Mouse (Mus musculus) megakaryocyte progenitor cell, adult 5-6 weeks (primary cell): ENCODE data around the gene Twf2. TPM values are rescaled to one million over a fixed set of nuclear protein-coding genes. Genes with fewer than 3 reads are reported as not detected.

Experiments used
- ATAC-seq: replicated peaks from 2 replicates; pipeline ENCODE4 v1.8.0; 2016; ENCODE audit warnings: mild to moderate bottlenecking, moderate TSS enrichment, inconsistent platforms; ENCODE audit not compliant: poor library complexity
- total RNA-seq, 2 experiments: library from RNA; stranded (forward) in 1 of 2; stranded (reverse) in 1 of 2; fragments of 157-497, 149-512 nt in 1 of 2; fragments of 200-1000 nt in 1 of 2; gene quantifications; 2 replicates each; pipeline versions ENCODE4 v1.2.3 to v1.2.4; 2015 to 2017

The Twf2 gene
- total RNA-seq, 2 experiments from 2014 or later: 45.1 to 80.6 TPM

GRCm38 (mm10) chr9:106210853-106211609 is 8.1 kb downstream of the Twf2 start:
- ATAC-seq: no peak

DNA sequence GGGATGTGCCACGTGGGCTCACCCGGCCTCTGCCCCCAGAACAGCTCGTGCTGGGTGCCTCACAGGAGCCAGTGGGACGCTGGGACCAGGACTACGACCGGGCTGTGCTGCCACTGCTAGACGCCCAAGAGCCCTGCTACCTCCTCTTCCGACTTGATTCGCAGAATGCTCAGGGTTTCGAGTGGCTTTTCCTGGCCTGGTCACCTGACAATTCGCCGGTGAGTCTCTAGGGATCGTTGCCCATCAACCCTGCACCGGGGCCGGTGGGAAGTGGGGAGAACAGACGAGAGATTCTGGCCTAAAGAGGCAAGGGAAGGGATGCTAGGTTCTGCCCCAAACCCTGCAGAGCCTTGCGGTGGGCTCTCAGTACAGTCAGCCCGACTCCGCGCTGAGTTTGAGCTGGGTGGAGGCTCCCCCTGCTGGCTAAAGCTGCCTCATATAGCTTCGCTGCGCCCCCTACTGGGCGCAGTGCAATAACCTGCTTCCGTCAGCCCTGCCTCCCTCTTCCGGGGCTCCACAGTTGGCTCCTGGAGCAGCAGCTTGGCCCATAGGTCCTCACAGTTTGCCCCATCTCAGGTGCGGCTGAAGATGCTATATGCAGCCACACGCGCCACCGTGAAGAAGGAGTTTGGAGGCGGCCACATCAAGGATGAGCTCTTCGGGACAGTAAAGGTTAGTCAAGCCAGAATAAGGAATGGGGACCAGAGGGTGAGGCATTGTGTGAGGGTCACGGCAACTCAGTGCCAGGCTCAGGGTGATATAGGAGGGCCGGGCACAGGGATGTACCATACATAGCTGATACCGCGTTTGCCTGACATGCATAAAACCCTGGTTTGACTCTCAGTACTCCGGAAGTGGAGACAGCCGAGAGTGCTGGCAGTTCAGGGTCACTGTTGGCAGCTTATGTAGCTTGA is 9.0 kb downstream of the Twf2 start:
- peak; percentile 98 for ATAC-seq

GRCm38 (mm10) chr9:106212594-106212981 is 9.7 kb downstream of the Twf2 start:
- ATAC-seq: no peak

GRCm38 (mm10) chr9:106215341-106216125 is 12.6 kb downstream of the Twf2 start:
- ATAC-seq: no peak

- ATAC-seq: no peak
Measured at GRCm38 (mm10) chr9:106216971-106217370, 14.1 kb downstream of the Twf2 start.

GRCm38 (mm10) chr9:106220894-106221523 is 18.1 kb downstream of the Twf2 start:
- no peak for ATAC-seq

GRCm38 (mm10) chr9:106222261-106222851 is 19.4 kb downstream of the Twf2 start, which contains the start of gene Tlr9:
TSS of gene Tlr9 (plus strand) at chr9:106222598.
- ATAC-seq: peak; percentile 67

DNA sequence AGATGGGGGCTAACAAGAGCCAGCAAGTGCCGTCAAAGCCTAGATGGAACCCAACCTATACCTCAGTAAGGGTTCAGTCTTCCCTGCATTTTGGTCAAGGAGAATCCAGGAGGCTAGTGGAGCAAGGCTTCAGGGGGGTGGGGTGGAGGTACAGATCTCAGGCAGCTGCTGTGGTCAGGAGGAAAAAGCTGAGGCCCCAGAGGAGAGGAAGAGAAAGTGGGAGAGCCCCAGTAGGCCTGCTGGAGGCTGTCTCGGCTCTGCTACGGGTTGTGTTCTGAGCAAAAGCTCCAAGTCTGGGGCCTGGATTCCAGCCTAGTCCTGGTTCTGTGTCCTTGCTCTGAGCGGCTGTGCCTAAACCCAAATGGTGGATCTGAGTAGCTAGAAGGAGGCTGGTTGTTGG is 20.1 kb downstream of the Twf2 start:
- peak; percentile 30 for ATAC-seq

GRCm38 (mm10) chr9:106225469-106226150 is 22.7 kb downstream of the Twf2 start:
- no peak for ATAC-seq

DNA sequence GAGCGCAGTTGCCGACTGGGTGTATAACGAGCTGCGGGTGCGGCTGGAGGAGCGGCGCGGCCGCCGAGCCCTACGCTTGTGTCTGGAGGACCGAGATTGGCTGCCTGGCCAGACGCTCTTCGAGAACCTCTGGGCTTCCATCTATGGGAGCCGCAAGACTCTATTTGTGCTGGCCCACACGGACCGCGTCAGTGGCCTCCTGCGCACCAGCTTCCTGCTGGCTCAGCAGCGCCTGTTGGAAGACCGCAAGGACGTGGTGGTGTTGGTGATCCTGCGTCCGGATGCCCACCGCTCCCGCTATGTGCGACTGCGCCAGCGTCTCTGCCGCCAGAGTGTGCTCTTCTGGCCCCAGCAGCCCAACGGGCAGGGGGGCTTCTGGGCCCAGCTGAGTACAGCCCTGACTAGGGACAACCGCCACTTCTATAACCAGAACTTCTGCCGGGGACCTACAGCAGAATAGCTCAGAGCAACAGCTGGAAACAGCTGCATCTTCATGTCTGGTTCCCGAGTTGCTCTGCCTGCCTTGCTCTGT is 23.3 kb downstream of the Twf2 start:
- peak; percentile 29 for ATAC-seq

DNA sequence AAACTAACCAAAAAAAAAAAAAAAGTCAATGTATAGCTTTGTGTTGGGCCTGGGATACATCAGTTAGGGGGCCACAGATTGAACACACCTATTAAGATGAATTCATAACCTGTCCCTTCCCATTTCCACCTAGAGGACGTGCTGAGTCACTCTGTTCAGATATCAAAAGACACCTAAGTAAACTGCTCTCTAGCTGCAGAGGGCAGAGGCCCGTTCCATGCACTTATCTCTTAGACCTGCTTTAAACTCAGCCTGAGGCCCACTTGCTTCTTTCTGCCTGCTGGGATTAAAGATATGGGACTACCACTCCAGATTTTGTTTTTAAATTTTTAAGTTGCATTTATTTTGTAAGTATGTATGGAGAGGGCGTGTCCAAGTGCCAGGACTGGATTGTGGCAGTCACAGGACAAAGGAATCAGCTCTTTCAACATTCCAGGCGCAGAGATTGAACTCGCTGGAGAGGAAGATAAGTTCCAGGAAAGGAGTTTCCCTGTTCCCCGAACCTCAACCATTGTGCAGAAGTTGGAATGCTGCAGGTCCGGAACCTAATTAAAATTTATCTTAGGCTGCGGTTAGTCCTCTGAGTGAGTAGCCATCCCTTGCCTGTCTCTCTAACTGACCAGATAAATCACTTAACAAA is 25.0 kb downstream of the Twf2 start:
- ATAC-seq: peak; percentile 9; the same call in 1 of the 2 replicates

GRCm38 (mm10) chr9:106230051-106230733 is 27.3 kb downstream of the Twf2 start:
- peak; percentile 45 for ATAC-seq

DNA sequence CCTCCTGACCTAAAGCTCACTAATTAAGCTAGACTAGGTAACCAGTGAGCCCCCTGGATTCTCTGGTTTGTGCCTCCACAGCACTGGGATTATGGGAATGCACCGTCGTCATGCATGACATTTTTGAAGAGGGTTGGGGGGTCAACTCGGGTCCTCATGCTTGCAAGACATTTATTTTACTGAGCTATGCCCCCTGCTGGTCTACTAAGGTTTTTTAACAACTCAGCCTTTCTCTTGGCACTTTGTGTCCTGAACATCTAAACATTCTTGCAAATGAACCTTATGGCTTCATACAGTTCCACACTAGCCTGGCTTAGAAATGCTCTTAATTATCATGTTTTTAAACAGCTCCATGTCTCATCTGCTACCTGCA is 27.8 kb downstream of the Twf2 start:
- no peak for ATAC-seq

DNA sequence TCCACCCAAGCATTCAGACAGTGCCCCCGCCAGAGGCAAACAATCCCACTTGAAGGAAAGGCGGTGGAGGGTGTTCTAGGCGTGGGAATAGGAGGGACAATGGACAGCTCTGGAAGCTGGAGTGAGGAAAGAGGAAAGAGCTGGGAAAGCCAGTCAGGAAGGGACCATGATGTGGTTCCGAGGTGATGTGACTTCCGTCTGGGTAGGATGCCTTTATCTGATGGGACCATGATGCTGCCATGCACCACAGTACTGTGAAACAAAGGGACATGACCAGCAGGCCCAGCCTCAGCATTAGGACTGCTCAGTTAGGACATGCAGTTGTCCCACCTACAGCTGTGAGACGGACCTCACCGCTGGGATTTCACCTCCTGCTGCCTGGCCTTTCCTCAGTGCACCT is 28.3 kb downstream of the Twf2 start:
- ATAC-seq: no peak

DNA sequence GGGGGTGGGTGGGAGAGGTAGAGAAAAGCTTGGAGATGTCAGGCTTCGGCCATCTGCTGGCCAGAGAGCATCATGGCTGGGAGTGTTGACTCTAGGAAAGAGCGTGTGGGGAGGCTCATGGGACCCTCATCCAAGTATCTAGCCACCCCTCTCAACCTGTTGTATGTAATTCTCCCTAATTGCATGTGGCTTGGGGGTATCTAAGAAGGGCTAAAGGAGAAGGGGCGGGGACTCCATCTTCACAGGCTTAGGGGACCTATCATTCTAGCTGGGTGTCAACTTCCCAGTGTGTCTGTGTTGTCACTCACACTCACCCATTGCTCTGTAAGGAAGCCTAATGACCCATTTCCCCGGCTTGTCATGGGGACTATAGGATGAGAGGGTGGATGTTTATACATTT is 28.9 kb downstream of the Twf2 start:
- peak; percentile 16 for ATAC-seq

DNA sequence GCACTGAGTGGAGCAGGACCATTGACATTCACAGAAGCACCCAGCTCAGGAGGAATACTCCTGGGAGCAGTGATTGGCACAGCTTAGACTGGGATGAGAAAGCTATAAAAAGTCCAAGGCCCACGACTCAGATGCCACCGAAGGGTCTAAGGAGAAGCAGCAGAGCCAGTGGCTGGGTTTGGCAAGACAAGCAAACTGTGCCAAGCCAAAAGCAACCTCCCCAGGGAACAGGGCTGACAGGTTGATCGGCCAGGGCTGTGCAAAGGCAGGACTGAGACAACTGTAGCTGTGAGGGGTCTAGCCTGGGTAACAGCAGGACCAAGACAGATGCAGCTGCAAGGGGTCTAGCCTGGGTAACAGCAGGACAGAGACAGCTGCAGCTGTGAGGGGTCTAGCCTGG is 30.0 kb downstream of the Twf2 start:
- ATAC-seq: no peak

DNA sequence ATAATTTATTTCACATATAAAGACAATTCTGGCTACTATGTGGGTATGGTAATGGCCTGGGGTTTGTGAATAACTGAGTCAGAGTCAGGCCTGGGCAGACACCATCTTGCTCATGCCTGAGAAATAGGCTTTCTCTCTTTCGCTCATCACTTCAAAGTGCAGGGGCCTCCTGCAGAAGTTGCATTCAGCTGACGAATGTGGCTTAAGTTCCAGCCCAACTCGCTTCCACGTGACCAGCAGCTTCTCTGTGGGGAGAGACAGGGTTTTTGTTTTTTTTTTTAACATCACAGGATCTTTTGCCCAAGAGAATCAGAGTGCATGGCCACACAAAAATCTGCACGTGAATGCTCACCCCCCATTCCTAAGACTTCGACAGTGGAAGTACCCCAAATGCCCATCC is 31.0 kb downstream of the Twf2 start:
- ATAC-seq: no peak

- no peak for ATAC-seq
Measured at GRCm38 (mm10) chr9:106235194-106235830, 32.4 kb downstream of the Twf2 start.
